Mouse (Mus musculus): ENCODE data around the gene Tas2r109.
A peak's percentile ranks its signal among the peaks of the same experiment; 100 is the strongest.

The Tas2r109 gene

GRCm38 (mm10) chr6:132980865-132981264 is at the start of gene Tas2r109:
Tas2r109 (minus strand) TSS chr6:132980965.
- no peak for DNase-seq (ENCODE audit: low read depth, low spot score)

- DNase-seq (ENCODE audit: low read depth, low spot score), result no peak
These were observed 22.9 kb downstream of the Tas2r109 start, which contains the start of gene Tas2r131 for GRCm38 (mm10) chr6:132957819-132958218. Tas2r131 (minus strand) TSS chr6:132957919.

GRCm38 (mm10) chr6:132950802-132951201 is 30.0 kb downstream of the Tas2r109 start, which contains the start of gene Tas2r129:
Tas2r129 (plus strand) TSS chr6:132951102.
- no peak for DNase-seq (ENCODE audit: low read depth, low spot score)

GRCm38 (mm10) chr6:132941376-132941775 is 39.4 kb downstream of the Tas2r109 start:
- peak; percentile 53 for DNase-seq (ENCODE audit: low read depth, low spot score)
